Mouse (Mus musculus) testis, postnatal 14 days (tissue): ENCODE measurements around the gene Gpr62.

Experiments
- DNase-seq: peaks from one replicate; pipeline ENCODE4 v3.0.0; 2021; ENCODE audit warnings: low spot score

Gene Gpr62

DNA sequence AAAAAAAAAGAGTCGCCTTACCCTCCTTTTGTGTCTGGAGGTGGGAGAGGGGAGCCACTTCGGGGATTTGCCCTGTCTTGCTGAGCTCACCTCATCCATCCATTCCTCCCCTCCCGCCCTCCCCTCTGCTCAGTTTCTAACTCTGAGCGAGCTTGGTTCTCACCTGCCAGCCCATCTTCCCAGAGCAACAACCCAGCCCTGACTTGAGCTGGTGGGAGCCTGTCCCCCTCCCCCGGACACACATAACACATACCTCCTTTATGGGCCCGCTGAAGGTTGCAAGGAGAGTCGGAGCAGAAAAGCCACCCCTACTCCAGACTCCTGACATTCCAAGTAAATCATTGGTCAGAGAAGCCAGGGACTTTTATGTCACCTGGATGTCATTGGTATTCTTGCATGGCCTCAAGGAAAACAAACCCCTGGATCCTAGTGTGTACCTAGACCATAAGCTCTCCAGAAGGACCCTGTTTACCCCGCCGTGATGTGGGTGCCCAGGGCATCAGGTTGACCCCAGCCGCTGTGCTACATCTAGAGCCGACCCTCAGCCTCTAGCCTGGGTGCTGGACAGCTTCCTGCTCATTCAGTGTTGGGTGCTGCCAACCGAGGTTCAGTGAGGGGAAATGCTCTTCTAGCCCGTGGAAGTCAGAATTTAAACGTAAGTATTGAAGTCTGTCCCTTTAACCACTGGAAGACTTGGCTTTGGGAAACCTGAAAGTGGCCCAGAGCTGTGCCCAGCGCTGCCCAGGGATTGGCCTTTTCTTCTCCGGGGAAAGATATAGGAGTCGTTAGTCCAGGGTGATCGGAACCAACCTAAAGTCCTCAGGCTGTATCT is 44.5 kb downstream of the Gpr62 start:
- DNase-seq: no peak

DNA sequence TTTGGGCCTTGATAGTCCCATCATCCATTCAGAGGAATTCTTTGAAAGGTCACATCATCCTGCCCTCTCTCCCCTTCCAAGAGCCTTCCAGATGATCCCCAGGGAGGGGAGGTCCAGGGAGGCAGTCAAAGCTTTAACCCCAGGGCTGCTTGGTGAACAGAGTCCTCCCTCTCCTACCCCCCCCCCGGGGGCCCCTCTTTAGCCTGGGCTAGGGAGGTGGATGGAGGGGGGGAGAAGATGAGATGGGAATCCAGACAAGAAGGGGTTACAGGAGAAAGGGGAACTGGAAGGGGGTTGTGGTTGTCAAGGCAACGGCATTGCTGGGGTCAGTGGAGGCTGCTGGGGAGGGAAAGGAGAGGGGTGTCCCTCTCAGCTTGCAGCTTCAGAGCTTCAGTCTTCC is 45.1 kb downstream of the Gpr62 start:
- no peak for DNase-seq

DNA sequence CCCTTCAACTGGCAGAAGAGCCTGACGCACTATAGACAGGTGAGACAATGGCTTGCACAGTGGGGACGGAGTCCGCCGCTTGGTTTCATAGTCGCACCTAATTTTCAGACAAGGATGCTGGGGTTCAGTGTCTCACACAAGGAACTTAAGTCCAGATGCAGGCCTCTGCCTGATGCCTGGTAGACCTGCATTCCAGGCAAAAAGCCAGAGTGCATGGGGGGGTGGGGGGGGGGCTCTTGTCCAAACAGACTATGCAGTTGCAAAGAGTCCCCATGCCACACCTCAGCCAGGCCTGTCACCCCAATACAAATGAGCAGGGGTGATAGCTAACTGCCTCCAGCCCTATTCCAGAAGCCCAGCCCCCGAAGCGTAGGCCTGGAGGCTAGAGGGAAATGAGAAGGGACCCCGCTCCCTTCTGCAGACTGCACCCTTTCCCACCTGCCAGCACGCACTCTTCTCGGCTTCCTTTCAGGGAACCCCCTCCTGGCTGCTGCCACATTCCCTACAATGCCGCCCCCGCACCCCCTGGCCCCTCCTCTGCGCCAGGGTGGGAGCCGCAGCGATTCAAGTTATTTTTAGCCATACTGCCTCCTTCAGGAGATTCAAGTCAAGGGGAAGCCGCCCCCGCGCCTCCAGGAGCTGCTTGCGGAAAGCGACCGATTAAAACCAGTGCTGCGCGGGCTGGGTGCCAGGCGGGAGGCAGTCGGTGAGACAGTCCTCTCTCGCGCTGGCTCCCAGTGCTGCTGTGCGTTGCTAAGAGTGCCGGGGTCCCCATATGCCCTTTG is 47.7 kb downstream of the Gpr62 start:
- peak; percentile 85 for DNase-seq

DNA sequence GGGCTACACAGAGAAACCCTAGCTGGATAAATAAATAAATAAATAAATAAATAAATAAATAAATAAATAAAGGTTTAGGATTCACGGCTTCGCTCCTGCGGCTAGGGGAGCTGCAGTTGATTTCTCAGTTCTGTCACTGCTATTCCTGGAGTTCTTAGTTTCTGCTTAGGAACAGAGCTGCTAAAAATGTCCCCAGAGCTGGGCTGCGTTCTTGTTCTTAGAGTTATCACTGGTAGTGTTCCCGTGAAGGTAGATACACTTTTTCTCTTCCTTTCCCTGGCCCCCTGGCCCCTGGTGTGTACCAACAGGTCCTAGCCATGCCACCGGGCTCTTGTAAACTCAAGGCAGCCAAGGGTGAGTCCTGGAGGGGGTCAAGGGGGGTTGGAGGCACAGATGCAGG is 48.9 kb downstream of the Gpr62 start:
- no peak for DNase-seq
